Mouse (Mus musculus): ENCODE results near the gene Rflnb. TPM values are rescaled to one million over a fixed set of nuclear protein-coding genes. Genes with fewer than 3 reads are reported as not detected.

The Rflnb gene
- polyA plus RNA-seq, 1 experiment from 2014 or later: 54.4 TPM

- 40% methylated on average over 8 of the region's 8 CpGs for WGBS
- H3K4me1 ChIP-seq (ENCODE audit: insufficient read depth, low read depth, low read length): no peaks in the 10 kb centered on the region
- H3K36me3 ChIP-seq (ENCODE audit: insufficient read depth, low read length): no peaks in the 10 kb centered on the region
- no peak overlapping the region for H3K4me3 ChIP-seq (ENCODE audit: low read depth, low read length)
- no peak overlapping the region for H3K9ac ChIP-seq (replicated peaks; ENCODE audit: low read depth)
- no peaks in the 10 kb centered on the region for H3K27me3 ChIP-seq (replicated peaks; ENCODE audit: insufficient read depth, low read length)
- H3K9me3 ChIP-seq (ENCODE audit: low read length): no peaks in the 10 kb centered on the region
- ATAC-seq (peak; percentile 17; the same call in 1 of the 2 replicates), DNase-seq (ENCODE audit: low spot score) (no peak)
- TF ChIP-seq EP300 (IDR thresholded peaks at IDR 0.05): no peak
- H3K4me2 ChIP-seq (replicated peaks; ENCODE audit: low read depth, low read length): no peak overlapping the region
- H3K27ac ChIP-seq (ENCODE audit: low read length): no peak overlapping the region
Measured at GRCm38 (mm10) chr11:75976748-75977147, 50.8 kb downstream of the Rflnb start.

GRCm38 (mm10) chr11:75973988-75974387 is 53.6 kb downstream of the Rflnb start:
- no peak for ATAC-seq
- TF ChIP-seq EP300 (IDR thresholded peaks at IDR 0.05): no peak
- TF ChIP-seq CTCF (IDR thresholded peaks at IDR 0.05): peak; percentile 48

GRCm38 (mm10) chr11:75972916-75973567 is 54.5 kb downstream of the Rflnb start:
- 20% methylated on average over 7 of the region's 7 CpGs for WGBS
- no peak overlapping the region for H3K27ac ChIP-seq (ENCODE audit: low read length)
- H3K4me2 ChIP-seq (replicated peaks; ENCODE audit: low read depth, low read length): no peak overlapping the region
- no peaks in the 10 kb centered on the region for H3K36me3 ChIP-seq (ENCODE audit: insufficient read depth, low read length)
- H3K4me1 ChIP-seq (ENCODE audit: insufficient read depth, low read depth, low read length): no peaks in the 10 kb centered on the region
- no peaks in the 10 kb centered on the region for H3K9me3 ChIP-seq (ENCODE audit: low read length)
- H3K4me3 ChIP-seq (ENCODE audit: low read depth, low read length): no peak overlapping the region
- no peak for DNase-seq (ENCODE audit: low spot score)
- no peak for ATAC-seq
- TF ChIP-seq CTCF (IDR thresholded peaks at IDR 0.05) (no peak), EP300 (IDR thresholded peaks at IDR 0.05) (no peak)
- no peaks in the 10 kb centered on the region for H3K27me3 ChIP-seq (replicated peaks; ENCODE audit: insufficient read depth, low read length)
- no peak overlapping the region for H3K9ac ChIP-seq (replicated peaks; ENCODE audit: low read depth)

More at GRCm38 (mm10) chr11:75973988-75974387, 53.6 kb downstream of the Rflnb start:
- Histone ChIP-seq H3K9ac (replicated peaks; ENCODE audit: low read depth) (no peak overlapping the region), H3K9me3 (ENCODE audit: low read length) (no peaks in the 10 kb centered on the region), H3K36me3 (ENCODE audit: insufficient read depth, low read length) (no peaks in the 10 kb centered on the region), H3K4me2 (replicated peaks; ENCODE audit: low read depth, low read length) (no peak overlapping the region), H3K27me3 (replicated peaks; ENCODE audit: insufficient read depth, low read length) (no peaks in the 10 kb centered on the region), H3K27ac (ENCODE audit: low read length) (no peak overlapping the region), H3K4me1 (ENCODE audit: insufficient read depth, low read depth, low read length) (no peaks in the 10 kb centered on the region), H3K4me3 (ENCODE audit: low read depth, low read length) (no peak overlapping the region)
- DNase-seq (ENCODE audit: low spot score): no peak
- 83% methylated on average over 1 of the region's 1 CpGs for WGBS

GRCm38 (mm10) chr11:75972188-75972587 is 55.4 kb downstream of the Rflnb start:
- H3K36me3 ChIP-seq (ENCODE audit: insufficient read depth, low read length): no peaks in the 10 kb centered on the region
- no peaks in the 10 kb centered on the region for H3K4me1 ChIP-seq (ENCODE audit: insufficient read depth, low read depth, low read length)
- no peak overlapping the region for H3K4me2 ChIP-seq (replicated peaks; ENCODE audit: low read depth, low read length)
- TF ChIP-seq CTCF (IDR thresholded peaks at IDR 0.05) (no peak), EP300 (IDR thresholded peaks at IDR 0.05) (no peak)
- no peaks in the 10 kb centered on the region for H3K27me3 ChIP-seq (replicated peaks; ENCODE audit: insufficient read depth, low read length)
- H3K27ac ChIP-seq (ENCODE audit: low read length): no peak overlapping the region
- no peak overlapping the region for H3K9ac ChIP-seq (replicated peaks; ENCODE audit: low read depth)
- no peaks in the 10 kb centered on the region for H3K9me3 ChIP-seq (ENCODE audit: low read length)
- DNase-seq (ENCODE audit: low spot score): no peak
- no peak for ATAC-seq
- no peak overlapping the region for H3K4me3 ChIP-seq (ENCODE audit: low read depth, low read length)
- WGBS: 85% methylated on average over 3 of the region's 3 CpGs

- no peak for DNase-seq (ENCODE audit: low spot score)
- no peaks in the 10 kb centered on the region for H3K9me3 ChIP-seq (ENCODE audit: low read length)
- H3K27me3 ChIP-seq (replicated peaks; ENCODE audit: insufficient read depth, low read length): no peaks in the 10 kb centered on the region
- no peak overlapping the region for H3K9ac ChIP-seq (replicated peaks; ENCODE audit: low read depth)
- H3K4me2 ChIP-seq (replicated peaks; ENCODE audit: low read depth, low read length): no peak overlapping the region
- H3K4me3 ChIP-seq (ENCODE audit: low read depth, low read length): no peak overlapping the region
- TF ChIP-seq EP300 (IDR thresholded peaks at IDR 0.05) (no peak), CTCF (IDR thresholded peaks at IDR 0.05) (peak; percentile 31)
- 20% methylated on average over 3 of the region's 3 CpGs for WGBS
- H3K4me1 ChIP-seq (ENCODE audit: insufficient read depth, low read depth, low read length): peaks cover 7% of the 10 kb centered on the region; the same call in 1 of the 2 replicates
- H3K27ac ChIP-seq (ENCODE audit: low read length): no peak overlapping the region
- H3K36me3 ChIP-seq (ENCODE audit: insufficient read depth, low read length): no peaks in the 10 kb centered on the region
- no peak for ATAC-seq
Measured at GRCm38 (mm10) chr11:75970629-75971028, 57.0 kb downstream of the Rflnb start.

Other genes starting within 250 kb of the Rflnb start
- 0.06 and 0.10 TPM in 2 replicates for gene Doc2b, start 231.7 kb downstream of the Rflnb start, polyA plus RNA-seq (2015; fragmentation: Nextera tagmentation; extraction: Ambion mirVana)
- 10.7 and 11.0 TPM in 2 replicates for gene Rph3al, start 89.4 kb downstream of the Rflnb start, polyA plus RNA-seq (2015; fragmentation: Nextera tagmentation; extraction: Ambion mirVana)
- gene 1700016K19Rik, start 27.9 kb downstream of the Rflnb start, polyA plus RNA-seq (2015; fragmentation: Nextera tagmentation; extraction: Ambion mirVana): 15.5 and 20.2 TPM in 2 replicates
- gene Vps53, start 151.9 kb upstream of the Rflnb start, polyA plus RNA-seq (2015; fragmentation: Nextera tagmentation; extraction: Ambion mirVana): 28.5 and 29.7 TPM in 2 replicates
- 27.0 and 33.8 TPM in 2 replicates for gene Fam57a, start 151.9 kb upstream of the Rflnb start, polyA plus RNA-seq (2015; fragmentation: Nextera tagmentation; extraction: Ambion mirVana)
- 0.77 and 0.87 TPM in 2 replicates for gene Dbil5, start 189.8 kb upstream of the Rflnb start, polyA plus RNA-seq (2015; fragmentation: Nextera tagmentation; extraction: Ambion mirVana)
- 8.8 and 13.8 TPM in 2 replicates for gene Gemin4, start 189.9 kb upstream of the Rflnb start, polyA plus RNA-seq (2015; fragmentation: Nextera tagmentation; extraction: Ambion mirVana)
- 7.7 and 8.0 TPM in 2 replicates for gene Mrm3, start 215.9 kb upstream of the Rflnb start, polyA plus RNA-seq (2015; fragmentation: Nextera tagmentation; extraction: Ambion mirVana)
- gene Glod4, start 215.9 kb upstream of the Rflnb start, polyA plus RNA-seq (2015; fragmentation: Nextera tagmentation; extraction: Ambion mirVana): 85.9 and 99.6 TPM in 2 replicates

Data from lung, postnatal 0 days (tissue).